Mouse (Mus musculus) lung, embryonic 16.5 days (tissue): ENCODE results near the gene Plau. TPM values are rescaled to one million over a fixed set of nuclear protein-coding genes. Genes with fewer than 3 reads are reported as not detected.

Experiments used
- polyA plus RNA-seq: library from polyadenylated mRNA; unstranded; fragments of >200 nt; fragmentation: Nextera tagmentation; extraction: Ambion mirVana; gene quantifications from 2 replicates; pipeline ENCODE4 v1.2.1, GENCODE M21; 2015

The Plau gene
- polyA plus RNA-seq, 1 experiment from 2014 or later: 2.1 TPM

Other genes with a start within 250 kb of the Plau start
- 6.2 and 8.1 TPM in 2 replicates for gene Usp54, start 195.6 kb upstream of the Plau start, polyA plus RNA-seq
- 1.8 and 7.9 TPM in 2 replicates for gene Myoz1, start 180.1 kb upstream of the Plau start, polyA plus RNA-seq
- 4.2 and 6.2 TPM in 2 replicates for gene Synpo2l, start 168.3 kb upstream of the Plau start, polyA plus RNA-seq
- 93.3 and 95.6 TPM in 2 replicates for gene Sec24c, start 162.4 kb upstream of the Plau start, polyA plus RNA-seq
- gene Fut11, start 141.7 kb upstream of the Plau start, polyA plus RNA-seq: 29.4 and 30.7 TPM in 2 replicates
- 191 and 192 TPM in 2 replicates for gene Chchd1, start 133.7 kb upstream of the Plau start, polyA plus RNA-seq
- 29.3 and 30.4 TPM in 2 replicates for gene Zswim8, start 129.1 kb upstream of the Plau start, polyA plus RNA-seq
- 26.6 and 29.9 TPM in 2 replicates for gene Ndst2, start 102.1 kb upstream of the Plau start, polyA plus RNA-seq
- gene Camk2g, start 42.6 kb upstream of the Plau start, polyA plus RNA-seq: 33.7 and 37.0 TPM in 2 replicates
- gene Vcl, start 92.7 kb downstream of the Plau start, polyA plus RNA-seq: 70.5 and 72.3 TPM in 2 replicates
- gene Ap3m1, start 215.8 kb downstream of the Plau start, polyA plus RNA-seq: 63.9 and 83.5 TPM in 2 replicates
- gene Adk, start 215.9 kb downstream of the Plau start, polyA plus RNA-seq: 195 TPM in 2 replicates